Mouse (Mus musculus) heart, adult 2 months (tissue): ENCODE results near the gene Atp4b. TPM values are rescaled to one million over a fixed set of nuclear protein-coding genes. Genes with fewer than 3 reads are reported as not detected.

ENCODE experiments used
- DNase-seq, 2 experiments: peaks; one replicate each; pipeline ENCODE4 v3.0.0; 2021
- H3K27ac ChIP-seq: fragments of 200-600 bp; 2 replicates; pipeline ENCODE4 v1.8.1; 2022
- H3K27me3 ChIP-seq: fragments of 200-500 bp; 2 replicates; pipeline ENCODE4 v1.6.1; 2012; ENCODE audit warnings: mild to moderate bottlenecking, low read length, inconsistent platforms, mixed read lengths; ENCODE audit not compliant: control insufficient read depth, insufficient read depth
- H3K36me3 ChIP-seq: fragments of 200-500 bp; 2 replicates; pipeline ENCODE4 v1.6.1; 2012; ENCODE audit warnings: low read length, inconsistent platforms; ENCODE audit not compliant: control insufficient read depth, insufficient read depth
- H3K4me1 ChIP-seq: fragments of 200-500 bp; 2 replicates; pipeline ENCODE4 v1.6.1; 2011; ENCODE audit warnings: low read length; ENCODE audit not compliant: control insufficient read depth, insufficient read depth
- H3K4me3 ChIP-seq: fragments of 200-600 bp; 2 replicates; pipeline ENCODE4 v1.8.1; 2022
- H3K79me2 ChIP-seq: fragments of 200-500 bp; replicated peaks from 2 replicates; pipeline ENCODE4 v1.6.1; 2012; ENCODE audit warnings: mild to moderate bottlenecking, inconsistent platforms, low read length, moderate library complexity, mixed read lengths; ENCODE audit not compliant: control insufficient read depth, insufficient read depth
- H3K9ac ChIP-seq: fragments of 200-500 bp; 2 replicates; pipeline ENCODE4 v1.6.1; 2012; ENCODE audit warnings: low read depth, mild to moderate bottlenecking, control low read depth, inconsistent platforms, low read length, mixed read lengths
- CTCF ChIP-seq: fragments of 200-600 bp; IDR thresholded peaks from 2 replicates; pipeline ENCODE4 v1.8.1; 2022; ENCODE audit warnings: antibody characterized with exemption, mild to moderate bottlenecking, moderate library complexity
- EP300 ChIP-seq: fragments of 200-500 bp; IDR thresholded peaks from 2 replicates; pipeline ENCODE4 v1.6.1; 2011; ENCODE audit warnings: low read depth, low read length, control low read depth; ENCODE audit not compliant: insufficient read depth
- POLR2A ChIP-seq: fragments of 200-500 bp; IDR thresholded peaks from 2 replicates; pipeline ENCODE4 v1.6.1; 2011; ENCODE audit warnings: mild to moderate bottlenecking, low read depth, low read length, control low read depth; ENCODE audit not compliant: insufficient read depth
- WGBS: fragments of 180-500 bp; shearing (Covaris S2); methylation state at CpG from one replicate; pipeline ENCODE4 v1.1.7; 2018; 5-methylcytosine and 5-hydroxymethylcytosine counted together
- intact Hi-C: fragments of 180-260 bp; cut with DNase I; formaldehyde crosslinking; loops from one replicate; pipeline ENCODE4 v1.15.1; 2025
- polyA plus RNA-seq: library from polyadenylated mRNA; depleted of rRNA; stranded (reverse); fragments of >200 nt; gene quantifications from 2 replicates; pipeline ENCODE4 v1.2.3, GENCODE M21; 2012
- total RNA-seq, 2 experiments: library from RNA; stranded (reverse); gene quantifications; 2 replicates each; pipeline ENCODE4 v1.2.3; 2021

Gene Atp4b
- total and polyA plus RNA-seq, 3 experiments, result 0.33 TPM; not detected in 2

DNA sequence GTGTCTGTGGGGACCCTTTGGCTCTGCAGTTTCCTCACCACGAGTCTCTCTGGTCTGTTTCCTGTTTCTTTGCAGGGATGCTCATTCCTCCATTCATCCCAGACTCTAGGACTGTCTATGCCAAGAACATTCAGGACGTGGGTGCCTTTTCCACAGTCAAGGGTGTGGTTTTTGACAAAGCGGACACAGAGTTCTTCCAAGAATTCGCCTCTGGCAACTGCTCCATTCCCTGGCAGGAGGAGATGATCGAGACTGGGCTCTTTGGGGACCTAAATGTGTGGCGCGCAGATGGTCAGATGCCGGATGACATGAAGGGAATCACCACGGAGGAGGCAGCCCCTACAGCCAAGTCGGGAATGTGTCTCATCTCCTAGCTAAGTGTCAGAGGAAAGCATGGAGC, 19.3 kb upstream of the Atp4b start:
- Histone ChIP-seq H3K27me3 (no peaks in the 10 kb centered on the region), H3K4me1 (no peaks in the 10 kb centered on the region), H3K79me2 (no peaks in the 10 kb centered on the region), H3K36me3 (no peaks in the 10 kb centered on the region), H3K27ac (no peak overlapping the region), H3K9ac (no peak overlapping the region), H3K4me3 (no peak overlapping the region)
- peak in 1 of 2 experiments; percentile 37 for DNase-seq
- intact Hi-C loops, result no loop called here
- WGBS, result 56% methylated on average over 10 of the region's 10 CpGs
- no peak for TF ChIP-seq POLR2A
- TF ChIP-seq CTCF, result no peak
- TF ChIP-seq EP300, result no peak

DNA sequence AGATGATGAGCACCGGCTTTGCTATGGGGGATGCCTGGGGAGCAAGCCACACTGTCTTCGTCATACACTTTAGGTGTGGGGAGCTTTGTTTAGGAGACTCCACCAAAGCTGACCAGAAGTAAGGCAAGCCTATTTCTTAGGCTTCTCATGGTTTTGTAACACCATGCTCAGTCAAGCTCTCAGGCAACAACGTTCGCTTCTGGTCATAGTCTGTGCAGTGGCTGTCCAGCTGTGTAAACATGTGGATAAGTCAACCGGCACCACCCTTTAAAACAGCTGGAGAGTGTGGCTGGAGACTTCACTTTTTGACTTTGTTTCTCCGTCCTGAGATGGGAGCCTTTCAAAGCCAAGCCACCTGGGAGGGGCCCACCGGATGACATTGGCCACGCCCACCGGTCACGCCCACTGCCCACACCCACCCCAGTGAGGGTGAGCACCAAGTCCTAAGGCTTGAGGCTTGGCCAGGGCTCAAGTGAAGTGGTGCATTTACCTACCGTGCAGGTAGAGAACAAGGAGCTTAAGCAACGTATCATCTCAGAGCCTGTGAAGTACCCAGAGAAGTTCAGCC, 17.3 kb upstream of the Atp4b start:
- DNase-seq, result peak in 1 of 2 experiments; percentile 30

DNA sequence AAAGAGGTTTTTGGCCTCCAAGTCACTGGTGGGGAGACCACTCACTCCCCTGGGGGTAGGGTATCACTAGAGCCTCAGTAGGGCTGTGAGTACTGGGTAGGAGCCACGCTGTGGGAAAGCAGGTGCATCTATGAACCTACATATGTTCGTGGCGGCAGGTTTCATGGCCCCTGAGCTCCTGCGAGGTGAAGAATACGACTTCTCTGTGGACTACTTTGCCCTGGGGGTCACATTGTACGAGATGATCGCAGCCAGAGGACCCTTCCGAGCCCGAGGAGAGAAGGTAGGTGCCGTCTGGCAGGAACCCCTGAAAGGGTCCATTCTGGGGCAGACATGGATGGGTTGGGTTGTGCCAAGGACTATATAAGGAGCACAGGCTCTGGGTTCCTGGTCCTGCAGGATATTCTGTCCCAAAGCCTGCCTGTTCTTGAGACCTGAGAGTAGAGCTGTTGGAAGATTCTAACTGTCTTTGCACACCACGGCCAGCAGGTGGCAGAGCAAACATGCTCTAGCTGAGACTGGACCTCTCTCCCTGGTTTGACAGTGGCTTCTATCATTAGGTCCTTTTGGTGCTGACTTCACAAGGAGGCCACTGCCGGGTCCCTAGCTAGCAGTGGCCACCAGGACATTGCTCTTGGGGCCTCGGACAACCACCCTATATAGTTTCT, 16.4 kb upstream of the Atp4b start:
- no peak overlapping the region for H3K9ac ChIP-seq
- 54% methylated on average over 13 of the region's 13 CpGs for WGBS
- intact Hi-C loops, result loop anchor here (2.0 kb wide), 1 partner anchor 134 kb away; no protein-coding TSS in a partner anchor
- no peaks in the 10 kb centered on the region for H3K79me2 ChIP-seq
- no peak for TF ChIP-seq POLR2A
- peak; percentile 92 for TF ChIP-seq CTCF
- TF ChIP-seq EP300, result peak; percentile 78
- no peaks in the 10 kb centered on the region for H3K36me3 ChIP-seq
- no peak overlapping the region for H3K27ac ChIP-seq
- H3K27me3 ChIP-seq, result no peaks in the 10 kb centered on the region
- DNase-seq, result peak; percentile 48 to 79
- no peak overlapping the region for H3K4me3 ChIP-seq
- H3K4me1 ChIP-seq, result no peaks in the 10 kb centered on the region

More for the DNA sequence above, 17.3 kb upstream of the Atp4b start:
- Histone ChIP-seq H3K36me3 (no peaks in the 10 kb centered on the region), H3K27me3 (no peaks in the 10 kb centered on the region), H3K4me1 (no peaks in the 10 kb centered on the region), H3K79me2 (no peaks in the 10 kb centered on the region), H3K9ac (no peak overlapping the region), H3K27ac (no peak overlapping the region), H3K4me3 (no peak overlapping the region)
- intact Hi-C loops, result loop anchor here (2.0 kb wide), 1 partner anchor 133 kb away; no protein-coding TSS in a partner anchor
- TF ChIP-seq POLR2A (no peak), EP300 (no peak), CTCF (no peak)
- WGBS, result 44% methylated on average over 12 of the region's 12 CpGs

DNA sequence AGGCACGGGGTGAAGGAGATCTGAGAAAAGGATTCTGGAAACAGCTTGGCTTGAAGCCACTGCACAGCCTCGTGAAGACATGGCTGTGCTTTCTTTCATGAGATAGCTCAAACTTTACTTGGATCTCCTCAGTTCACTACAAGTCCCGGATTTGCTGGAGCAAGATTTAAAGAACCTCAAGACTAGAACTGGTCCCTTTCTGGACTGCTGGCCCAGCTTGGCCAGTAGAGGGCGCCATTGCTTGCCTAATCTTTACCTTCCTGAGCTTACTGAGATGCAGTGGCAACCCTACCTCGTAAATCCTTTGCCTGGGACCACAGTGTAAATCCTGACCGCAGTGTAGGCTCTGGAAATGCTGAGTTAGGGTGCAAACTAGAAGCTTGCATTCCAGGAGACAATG, 15.0 kb upstream of the Atp4b start:
- Histone ChIP-seq H3K4me3 (no peak overlapping the region), H3K27ac (no peak overlapping the region), H3K9ac (no peak overlapping the region), H3K4me1 (no peaks in the 10 kb centered on the region), H3K36me3 (no peaks in the 10 kb centered on the region), H3K27me3 (no peaks in the 10 kb centered on the region), H3K79me2 (no peaks in the 10 kb centered on the region)
- peak; percentile 64; the same call in 1 of the 2 replicates for TF ChIP-seq EP300
- peak; percentile 90 for TF ChIP-seq CTCF
- TF ChIP-seq POLR2A, result no peak
- WGBS, result 26% methylated on average over 6 of the region's 6 CpGs
- DNase-seq, result peak; percentile 53 to 74
- intact Hi-C loops, result loop anchor here (1.0 kb wide), 2 partner anchors 51 to 343 kb away; no protein-coding TSS in a partner anchor

DNA sequence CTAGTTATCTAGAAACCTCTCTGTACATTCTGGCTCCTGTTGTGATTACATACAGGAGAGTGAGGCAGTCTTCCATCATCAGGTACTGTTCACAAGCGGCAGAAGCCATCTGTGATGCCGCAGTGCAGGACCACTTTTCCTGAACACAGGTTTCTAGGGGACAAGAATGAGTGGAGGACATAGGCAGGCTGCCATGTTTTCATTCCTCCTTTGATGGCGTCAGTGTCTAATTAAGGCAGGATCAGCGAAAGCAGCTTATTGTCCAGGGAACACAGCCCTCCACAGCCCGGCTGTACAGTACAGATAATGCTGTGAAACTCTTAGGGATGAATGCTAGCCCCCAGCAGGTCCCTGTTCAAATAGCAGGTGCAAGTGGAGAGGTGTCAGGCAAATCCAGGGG, 9.4 kb upstream of the Atp4b start:
- intact Hi-C loops, result no loop called here
- TF ChIP-seq CTCF (no peak), EP300 (no peak), POLR2A (no peak)
- Histone ChIP-seq H3K4me1 (no peaks in the 10 kb centered on the region), H3K36me3 (no peaks in the 10 kb centered on the region), H3K4me3 (no peak overlapping the region), H3K79me2 (no peaks in the 10 kb centered on the region), H3K27me3 (no peaks in the 10 kb centered on the region), H3K9ac (no peak overlapping the region), H3K27ac (no peak overlapping the region)
- WGBS, result 81% methylated on average over 5 of the region's 5 CpGs
- DNase-seq, result no peak

DNA sequence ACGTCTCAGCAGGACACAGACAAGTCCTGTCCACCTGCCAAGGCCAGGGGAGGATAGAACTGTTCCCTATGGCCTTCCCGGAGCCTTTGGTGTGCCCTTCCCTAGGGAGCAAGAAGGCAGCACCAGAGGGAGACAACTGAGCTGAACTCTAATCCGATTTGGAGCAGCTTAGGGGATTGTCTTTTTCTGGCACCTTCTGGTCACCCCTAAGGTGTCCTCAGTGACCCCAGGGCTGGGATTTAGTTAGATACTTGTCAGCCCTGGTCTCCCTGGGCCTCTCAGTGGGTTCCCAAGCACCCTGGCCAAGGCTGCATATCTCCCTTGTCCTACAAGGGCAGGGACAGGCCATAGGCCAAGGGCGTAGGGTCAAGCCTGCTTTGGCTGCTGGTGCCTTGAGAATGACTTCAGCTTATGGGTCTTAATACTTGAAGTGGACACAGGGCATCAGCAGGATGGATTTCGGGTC, 8.1 kb upstream of the Atp4b start, which contains the start of gene Grk1:
TSS of gene Grk1 (plus strand) at position 416 of the 466 bp plus-strand sequence.
- Histone ChIP-seq H3K27ac (no peak within 1 kb of the TSS), H3K27me3 (no peaks in the 10 kb centered on the region), H3K9ac (no peak within 1 kb of the TSS), H3K36me3 (no peaks in the 10 kb centered on the region), H3K4me1 (no peaks in the 10 kb centered on the region), H3K4me3 (no peak within 1 kb of the TSS), H3K79me2 (no peaks in the 10 kb centered on the region)
- DNase-seq, result no peak
- TF ChIP-seq POLR2A, result no peak
- no peak for TF ChIP-seq EP300
- TF ChIP-seq CTCF, result no peak
- intact Hi-C loops, result no loop called here
- WGBS, result 69% methylated on average over 5 of the region's 5 CpGs
